Mouse (Mus musculus) embryonic facial prominence, embryonic 10.5 days (tissue): ENCODE measurements around the gene Zfp605. TPM values are rescaled to one million over a fixed set of nuclear protein-coding genes. Genes with fewer than 3 reads are reported as not detected.

Source experiments
- DNase-seq: peaks from one replicate; pipeline ENCODE4 v3.0.0-alpha.2; 2017; ENCODE audit warnings: low spot score
- H3K27ac ChIP-seq: fragments of 300-500 bp; sonication (generic); replicated peaks from 2 replicates; pipeline ENCODE4 v1.5.1; 2016; ENCODE audit warnings: mild to moderate bottlenecking
- H3K27me3 ChIP-seq: fragments of 300-500 bp; sonication (generic); replicated peaks from 2 replicates; pipeline ENCODE4 v1.6.1; 2016; ENCODE audit warnings: low read depth, mild to moderate bottlenecking; ENCODE audit not compliant: poor library complexity, severe bottlenecking
- H3K36me3 ChIP-seq: fragments of 300-500 bp; sonication (generic); replicated peaks from 2 replicates; pipeline ENCODE4 v1.6.1; 2016; ENCODE audit warnings: mild to moderate bottlenecking, moderate library complexity
- H3K4me1 ChIP-seq: fragments of 300-500 bp; sonication (generic); 2 replicates; pipeline ENCODE4 v1.6.1; 2016
- H3K4me3 ChIP-seq: fragments of 300-500 bp; sonication (generic); 2 replicates; pipeline ENCODE4 v1.5.1; 2016; ENCODE audit warnings: mild to moderate bottlenecking, moderate library complexity
- H3K9me3 ChIP-seq: fragments of 300-500 bp; sonication (generic); 2 replicates; pipeline ENCODE4 v1.6.1; 2016; ENCODE audit warnings: mild to moderate bottlenecking
- WGBS: fragments of 180-500 bp; shearing (Covaris S2); methylation state at CpG from one replicate; pipeline ENCODE4 v1.1.7; 2016; 5-methylcytosine and 5-hydroxymethylcytosine counted together
- polyA plus RNA-seq: library from polyadenylated mRNA; unstranded; fragments of >200 nt; fragmentation: Nextera tagmentation; extraction: Ambion mirVana; gene quantifications from 2 replicates; pipeline ENCODE4 v1.2.1, GENCODE M21; 2016

Gene Zfp605
- polyA plus RNA-seq, 1 experiment from 2014 or later, result 5.5 TPM

- Histone ChIP-seq H3K9me3 (peaks cover 8% of the 10 kb centered on the region; the same call in 1 of the 2 replicates), H3K27ac (peak within 1 kb of the TSS; percentile 78), H3K4me1 (peaks cover 7% of the 10 kb centered on the region), H3K4me3 (peak within 1 kb of the TSS; percentile 88), H3K27me3 (no peaks in the 10 kb centered on the region), H3K36me3 (peaks cover 27% of the 10 kb centered on the region)
- 4% methylated on average over 46 of the region's 46 CpGs for whole genome bisulfite sequencing
- peak; percentile 99 for DNase-seq
These were observed 25.6 kb downstream of the Zfp605 start, which contains the start of gene Chfr for GRCm38 (mm10) chr5:110135293-110136086. Gene Chfr (plus strand): TSS chr5:110135842.

GRCm38 (mm10) chr5:110136087-110136464, 26.2 kb downstream of the Zfp605 start:
- no peak for DNase-seq
- peak overlapping the region; percentile 78 for H3K27ac ChIP-seq

GRCm38 (mm10) chr5:110137816-110138215, 27.9 kb downstream of the Zfp605 start:
- WGBS, result 95% methylated on average over 3 of the region's 3 CpGs
- Histone ChIP-seq H3K36me3 (peaks cover 38% of the 10 kb centered on the region), H3K27me3 (no peaks in the 10 kb centered on the region), H3K27ac (no peak overlapping the region), H3K9me3 (no peaks in the 10 kb centered on the region), H3K4me1 (peaks cover 7% of the 10 kb centered on the region), H3K4me3 (no peak overlapping the region)
- DNase-seq, result no peak

More at GRCm38 (mm10) chr5:110136087-110136464, 26.2 kb downstream of the Zfp605 start:
- H3K9me3 ChIP-seq, result 0 out of 2 replicates have a peak, but pooled peaks cover 4% of the 10 kb centered on the region
- H3K27me3 ChIP-seq, result no peaks in the 10 kb centered on the region
- peaks cover 7% of the 10 kb centered on the region for H3K4me1 ChIP-seq
- 5% methylated on average over 18 of the region's 18 CpGs for WGBS
- peaks cover 27% of the 10 kb centered on the region for H3K36me3 ChIP-seq
- peak overlapping the region; percentile 88 for H3K4me3 ChIP-seq

GRCm38 (mm10) chr5:110139325-110139724, 29.4 kb downstream of the Zfp605 start:
- H3K27me3 ChIP-seq, result no peaks in the 10 kb centered on the region
- DNase-seq, result no peak
- 93% methylated on average over 3 of the region's 3 CpGs for WGBS
- peaks cover 51% of the 10 kb centered on the region for H3K36me3 ChIP-seq
- no peaks in the 10 kb centered on the region for H3K9me3 ChIP-seq
- no peak overlapping the region for H3K27ac ChIP-seq
- no peak overlapping the region for H3K4me3 ChIP-seq
- peaks cover 7% of the 10 kb centered on the region for H3K4me1 ChIP-seq

- WGBS, result 92% methylated on average over 7 of the region's 7 CpGs
- no peaks in the 10 kb centered on the region for H3K9me3 ChIP-seq
- no peak for DNase-seq
- no peaks in the 10 kb centered on the region for H3K27me3 ChIP-seq
- no peak overlapping the region for H3K27ac ChIP-seq
- H3K4me3 ChIP-seq, result no peak overlapping the region
- peaks cover 7% of the 10 kb centered on the region for H3K4me1 ChIP-seq
- H3K36me3 ChIP-seq, result peaks cover 62% of the 10 kb centered on the region
These were observed 30.5 kb downstream of the Zfp605 start for GRCm38 (mm10) chr5:110140424-110140823.

- Histone ChIP-seq H3K4me1 (no peaks in the 10 kb centered on the region), H3K4me3 (no peak overlapping the region), H3K36me3 (peaks cover 78% of the 10 kb centered on the region), H3K27me3 (no peaks in the 10 kb centered on the region), H3K27ac (no peak overlapping the region), H3K9me3 (no peaks in the 10 kb centered on the region)
- WGBS, result 89% methylated on average over 2 of the region's 2 CpGs
- DNase-seq, result no peak
These were observed 32.4 kb downstream of the Zfp605 start for GRCm38 (mm10) chr5:110142309-110142708.

GRCm38 (mm10) chr5:110143007-110143406, 33.1 kb downstream of the Zfp605 start:
- 84% methylated on average over 5 of the region's 5 CpGs for WGBS
- Histone ChIP-seq H3K27me3 (no peaks in the 10 kb centered on the region), H3K27ac (no peak overlapping the region), H3K4me1 (no peaks in the 10 kb centered on the region), H3K9me3 (no peaks in the 10 kb centered on the region), H3K4me3 (no peak overlapping the region), H3K36me3 (peaks cover 81% of the 10 kb centered on the region)
- no peak for DNase-seq

- Histone ChIP-seq H3K9me3 (no peaks in the 10 kb centered on the region), H3K27ac (no peak overlapping the region), H3K4me1 (no peaks in the 10 kb centered on the region), H3K36me3 (peaks cover 69% of the 10 kb centered on the region), H3K4me3 (no peak overlapping the region), H3K27me3 (no peaks in the 10 kb centered on the region)
- 92% methylated on average over 4 of the region's 4 CpGs for WGBS
- DNase-seq, result no peak
These were observed 59.5 kb downstream of the Zfp605 start for GRCm38 (mm10) chr5:110169374-110169773.

- WGBS, result under 1% methylated on average over 41 of the region's 41 CpGs
- H3K36me3 ChIP-seq, result peaks cover 9% of the 10 kb centered on the region
- H3K4me1 ChIP-seq, result peaks cover 14% of the 10 kb centered on the region
- peak within 1 kb of the TSS; percentile 96 for H3K4me3 ChIP-seq
- no peaks in the 10 kb centered on the region for H3K9me3 ChIP-seq
- peak within 1 kb of the TSS; percentile 90 for H3K27ac ChIP-seq
- no peaks in the 10 kb centered on the region for H3K27me3 ChIP-seq
- DNase-seq, result peak; percentile 93
These were observed 66.6 kb downstream of the Zfp605 start, which contains the start of gene Golga3 for GRCm38 (mm10) chr5:110176362-110177020. Gene Golga3 (plus strand): TSS chr5:110176701.

- peaks cover 14% of the 10 kb centered on the region for H3K4me1 ChIP-seq
- peak overlapping the region; percentile 90 for H3K27ac ChIP-seq
- WGBS, result 4% methylated on average over 19 of the region's 19 CpGs
- DNase-seq, result no peak
- H3K4me3 ChIP-seq, result peak overlapping the region; percentile 96
- H3K27me3 ChIP-seq, result no peaks in the 10 kb centered on the region
- H3K9me3 ChIP-seq, result no peaks in the 10 kb centered on the region
- peaks cover 12% of the 10 kb centered on the region for H3K36me3 ChIP-seq
These were observed 67.1 kb downstream of the Zfp605 start for GRCm38 (mm10) chr5:110177021-110177420.

- Histone ChIP-seq H3K27ac (no peak overlapping the region), H3K4me3 (no peak overlapping the region), H3K9me3 (no peaks in the 10 kb centered on the region), H3K36me3 (peaks cover 19% of the 10 kb centered on the region), H3K4me1 (peaks cover 14% of the 10 kb centered on the region), H3K27me3 (no peaks in the 10 kb centered on the region)
- 88% methylated on average over 2 of the region's 2 CpGs for WGBS
- no peak for DNase-seq
These were observed 68.7 kb downstream of the Zfp605 start for GRCm38 (mm10) chr5:110178628-110179027.
